ENCODE assay signal across 8 mouse cellular contexts in genomic region chr19:4214071-4214770, GRCm38 (mm10). TPM values are rescaled to one million over a fixed set of nuclear protein-coding genes. Genes with fewer than 3 reads are reported as not detected.
DNase-seq lines count a peak whose midpoint lies in the region; ATAC-seq and TF ChIP-seq lines count a peak whose summit lies in the region.

Gene Clcf1 (plus strand): TSS chr19:4214238.
Gene AC109138.7 (plus strand): TSS chr19:4214357.

- no peaks in the 10 kb centered on the region for H3K9me3 ChIP-seq in kidney, embryonic 14.5 days (ENCODE audit: control insufficient read depth, low read length)
- H3K9me3 ChIP-seq in heart, embryonic 15.5 days (replicated peaks), result no peaks in the 10 kb centered on the region
- H3K9me3 ChIP-seq in limb, embryonic 11.5 days (ENCODE audit: control insufficient read depth, low read length), result no peaks in the 10 kb centered on the region
- H3K9me3 ChIP-seq in midbrain, embryonic 13.5 days, result no peaks in the 10 kb centered on the region

- intact Hi-C loops in left cerebral cortex, postnatal 4 days (cut with DNase I), result loop anchor here (10.0 kb wide), 1 partner anchor 199 kb away; the partner anchor contains the start of gene Ndufv1

- H3K27ac ChIP-seq in kidney, embryonic 14.5 days (ENCODE audit: low read depth, low read length), result peak within 1 kb of the TSS; percentile 97
- H3K27ac ChIP-seq in bone marrow, adult 2 months (ENCODE audit: control insufficient read depth, insufficient read depth, low read depth, low read length, poor library complexity), result peak within 1 kb of the TSS; percentile 93
- peak within 1 kb of the TSS; percentile 74 for H3K27ac ChIP-seq in heart, embryonic 15.5 days
- peak within 1 kb of the TSS; percentile 92 for H3K27ac ChIP-seq in limb, embryonic 11.5 days (replicated peaks; ENCODE audit: low read depth, low read length)
- no peak within 1 kb of the TSS for H3K27ac ChIP-seq in midbrain, embryonic 13.5 days

- ATAC-seq in kidney, embryonic 14.5 days (ENCODE audit: low FRiP score, low TSS enrichment), result peak; percentile 58
- peak; percentile 43 for ATAC-seq in heart, embryonic 15.5 days (replicated peaks; ENCODE audit: insufficient number of reproducible peaks, insufficient read depth, low FRiP score, low read depth)
- peak; percentile 31; the same call in 1 of the 2 replicates for ATAC-seq in limb, embryonic 11.5 days (ENCODE audit: insufficient number of reproducible peaks, low FRiP score, low TSS enrichment, low read depth)
- ATAC-seq in midbrain, embryonic 13.5 days, result peak; percentile 66

- no peaks in the 10 kb centered on the region for H3K27me3 ChIP-seq in kidney, embryonic 14.5 days (ENCODE audit: control insufficient read depth, insufficient read depth, low read length)
- H3K27me3 ChIP-seq in heart, embryonic 15.5 days, result peaks cover 66% of the 10 kb centered on the region
- H3K27me3 ChIP-seq in limb, embryonic 11.5 days (ENCODE audit: control insufficient read depth, insufficient read depth, low read length), result no peaks in the 10 kb centered on the region
- peaks cover 81% of the 10 kb centered on the region for H3K27me3 ChIP-seq in midbrain, embryonic 13.5 days

- H3K36me3 ChIP-seq in kidney, embryonic 14.5 days (ENCODE audit: control insufficient read depth, insufficient read depth, low read length), result no peaks in the 10 kb centered on the region
- no peaks in the 10 kb centered on the region for H3K36me3 ChIP-seq in heart, embryonic 15.5 days
- H3K36me3 ChIP-seq in limb, embryonic 11.5 days (ENCODE audit: control insufficient read depth, insufficient read depth, low read length), result no peaks in the 10 kb centered on the region
- H3K36me3 ChIP-seq in midbrain, embryonic 13.5 days, result no peaks in the 10 kb centered on the region

- no peak for DNase-seq in kidney, adult 8-10 months
- DNase-seq in limb, embryonic 11.5 days (ENCODE audit: low spot score), result peak; percentile 78
- peak; percentile 66 for DNase-seq in testis, postnatal 10 days (ENCODE audit: low spot score)
- DNase-seq in left cerebral cortex, postnatal 4 days, result no peak

- peak within 1 kb of the TSS; percentile 90 for H3K9ac ChIP-seq in kidney, embryonic 14.5 days (ENCODE audit: low read depth, low read length)
- H3K9ac ChIP-seq in heart, embryonic 15.5 days, result peak within 1 kb of the TSS; percentile 77
- H3K9ac ChIP-seq in limb, embryonic 11.5 days (ENCODE audit: low read length), result peak within 1 kb of the TSS; percentile 94
- H3K9ac ChIP-seq in midbrain, embryonic 13.5 days (replicated peaks), result peak within 1 kb of the TSS; percentile 73

- TF ChIP-seq CTCF in bone marrow, adult 2 months (IDR thresholded peaks at IDR 0.05; ENCODE audit: control insufficient read depth, insufficient read depth, low read length), result no peak

- peak within 1 kb of the TSS; percentile 93 for H3K4me2 ChIP-seq in kidney, embryonic 14.5 days (replicated peaks; ENCODE audit: low read depth, low read length)
- peak within 1 kb of the TSS; percentile 98 for H3K4me2 ChIP-seq in heart, embryonic 15.5 days
- peak within 1 kb of the TSS; percentile 86 for H3K4me2 ChIP-seq in limb, embryonic 11.5 days (ENCODE audit: low read depth, severe bottlenecking)
- peak within 1 kb of the TSS; percentile 96 for H3K4me2 ChIP-seq in midbrain, embryonic 13.5 days (replicated peaks)

- WGBS in kidney, embryonic 14.5 days, result under 1% methylated on average over 49 of the region's 49 CpGs
- under 1% methylated on average over 49 of the region's 49 CpGs for WGBS in bone marrow, adult 2 months
- WGBS in heart, embryonic 15.5 days, result under 1% methylated on average over 48 of the region's 49 CpGs
- 0% methylated on average over 49 of the region's 49 CpGs for WGBS in limb, embryonic 11.5 days
- WGBS in midbrain, embryonic 13.5 days, result under 1% methylated on average over 49 of the region's 49 CpGs

- H3K4me3 ChIP-seq in kidney, embryonic 14.5 days (ENCODE audit: low read length), result peak within 1 kb of the TSS; percentile 84
- H3K4me3 ChIP-seq in bone marrow, adult 2 months (replicated peaks; ENCODE audit: control insufficient read depth, low read depth, low read length), result peak within 1 kb of the TSS; percentile 49
- H3K4me3 ChIP-seq in heart, embryonic 15.5 days, result peak within 1 kb of the TSS; percentile 69
- peak within 1 kb of the TSS; percentile 84 for H3K4me3 ChIP-seq in limb, embryonic 11.5 days (ENCODE audit: low read depth, low read length)
- H3K4me3 ChIP-seq in midbrain, embryonic 13.5 days (replicated peaks), result peak within 1 kb of the TSS; percentile 56

- peaks cover 49% of the 10 kb centered on the region for H3K4me1 ChIP-seq in kidney, embryonic 14.5 days (ENCODE audit: control insufficient read depth, insufficient read depth, low read length)
- H3K4me1 ChIP-seq in bone marrow, adult 2 months (ENCODE audit: control insufficient read depth, insufficient read depth, low read length), result peaks cover 5% of the 10 kb centered on the region
- H3K4me1 ChIP-seq in heart, embryonic 15.5 days (replicated peaks), result peaks cover 44% of the 10 kb centered on the region
- H3K4me1 ChIP-seq in limb, embryonic 11.5 days (ENCODE audit: control insufficient read depth, insufficient read depth, low read length), result peaks cover 57% of the 10 kb centered on the region
- peaks cover 44% of the 10 kb centered on the region for H3K4me1 ChIP-seq in midbrain, embryonic 13.5 days (replicated peaks)

- no peak for TF ChIP-seq POLR2A in bone marrow, adult 2 months (IDR thresholded peaks at IDR 0.05; ENCODE audit: borderline replicate concordance, control insufficient read depth, low read depth, low read length)

RNA-seq across cellular contexts. Expression of gene Clcf1, which starts in this region (rescaled TPM):
- 5.7 and 5.9 TPM in 2 replicates for polyA plus RNA-seq in kidney, embryonic 14.5 days (2014; fragmentation: Nextera tagmentation; extraction: Ambion mirVana)
- polyA plus RNA-seq in bone marrow, adult 2 months (2011; ENCODE audit: insufficient read depth, insufficient read length, low replicate concordance, missing spikeins), result 10.3 and 25.4 TPM in 2 replicates
- polyA plus RNA-seq in heart, embryonic 15.5 days (2015; fragmentation: Nextera tagmentation; extraction: Ambion mirVana), result 0.96 and 1.9 TPM in 2 replicates
- polyA plus RNA-seq in limb, embryonic 11.5 days (2014; fragmentation: Nextera tagmentation; extraction: Ambion mirVana), result 5.0 and 7.4 TPM in 2 replicates
- polyA plus RNA-seq in midbrain, embryonic 13.5 days (2015; fragmentation: Nextera tagmentation; extraction: Ambion mirVana), result 0.64 and 0.70 TPM in 2 replicates
- 1 to 10 TPM; 1.2 to 1.3 TPM for total RNA-seq in left cerebral cortex, postnatal 4 days (2021)

RNA-seq across cellular contexts. Expression of gene AC109138.7, which starts in this region (rescaled TPM):
- not detected in 2 replicates for polyA plus RNA-seq in kidney, embryonic 14.5 days (2014; fragmentation: Nextera tagmentation; extraction: Ambion mirVana)
- not detected in 2 replicates for polyA plus RNA-seq in bone marrow, adult 2 months (2011; ENCODE audit: insufficient read depth, insufficient read length, low replicate concordance, missing spikeins)
- polyA plus RNA-seq in heart, embryonic 15.5 days (2015; fragmentation: Nextera tagmentation; extraction: Ambion mirVana), result not detected in 2 replicates
- not detected in 2 replicates for polyA plus RNA-seq in limb, embryonic 11.5 days (2014; fragmentation: Nextera tagmentation; extraction: Ambion mirVana)
- not detected in 2 replicates for polyA plus RNA-seq in midbrain, embryonic 13.5 days (2015; fragmentation: Nextera tagmentation; extraction: Ambion mirVana)
- not detected for total RNA-seq in left cerebral cortex, postnatal 4 days (2021)

Comparison
In these comparisons a context has a peak if more than half of its experiments do, and no peak if none do; other contexts are left out.
1. Peak in ATAC-seq, H3K4me3 ChIP-seq, H3K9ac ChIP-seq and H3K4me2 ChIP-seq in midbrain, embryonic 13.5 days; RNA of the genes that start here not detected or under 1 TPM.
2. DNase-seq: peak in limb, embryonic 11.5 days (single experiment) and testis, postnatal 10 days (single experiment); none in kidney, adult 8-10 months (0 of 2) and left cerebral cortex, postnatal 4 days (single experiment).
3. Peak in every context shown above with its lines, with median percentiles within 50 percentile points of each other: ATAC-seq, H3K4me2 ChIP-seq, H3K4me3 ChIP-seq and H3K9ac ChIP-seq.